Mouse (Mus musculus) neural tube, embryonic 14.5 days (tissue): ENCODE results near the gene Corin. TPM values are rescaled to one million over a fixed set of nuclear protein-coding genes. Genes with fewer than 3 reads are reported as not detected.

Source experiments
- ATAC-seq: fragments of 200-750 bp; cut with Nextera tagmentation; 2 replicates; pipeline ENCODE4 v1.8.0; 2017; ENCODE audit warnings: low read depth, mild to moderate bottlenecking, moderate TSS enrichment, moderate library complexity
- H3K27ac ChIP-seq: fragments of 300-500 bp; sonication (generic); 2 replicates; pipeline ENCODE4 v1.5.1; 2014; ENCODE audit warnings: low read depth, mild to moderate bottlenecking, control low read depth, low read length, moderate library complexity, mixed read lengths
- H3K27me3 ChIP-seq: fragments of 300-500 bp; sonication (generic); 2 replicates; pipeline ENCODE4 v1.6.1; 2014; ENCODE audit warnings: low read length; ENCODE audit not compliant: control insufficient read depth, insufficient read depth
- H3K36me3 ChIP-seq: fragments of 300-500 bp; sonication (generic); 2 replicates; pipeline ENCODE4 v1.6.1; 2014; ENCODE audit warnings: low read length, mixed read lengths; ENCODE audit not compliant: control insufficient read depth, insufficient read depth
- H3K4me1 ChIP-seq: fragments of 300-500 bp; sonication (generic); 2 replicates; pipeline ENCODE4 v1.6.1; 2014; ENCODE audit warnings: low read length; ENCODE audit not compliant: control insufficient read depth, insufficient read depth
- H3K4me2 ChIP-seq: fragments of 300-500 bp; sonication (generic); 2 replicates; pipeline ENCODE4 v1.6.1; 2014; ENCODE audit warnings: mild to moderate bottlenecking, low read depth, low read length, control low read depth
- H3K4me3 ChIP-seq: fragments of 300-500 bp; sonication (generic); 2 replicates; pipeline ENCODE4 v1.5.1; 2014; ENCODE audit warnings: low read depth, low read length, control low read depth, mixed read lengths
- H3K9ac ChIP-seq: fragments of 300-500 bp; sonication (generic); replicated peaks from 2 replicates; pipeline ENCODE4 v1.6.1; 2014; ENCODE audit warnings: low read depth, mild to moderate bottlenecking, control low read depth, low read length, mixed read lengths
- H3K9me3 ChIP-seq: fragments of 300-500 bp; sonication (generic); 2 replicates; pipeline ENCODE4 v1.6.1; 2016; ENCODE audit warnings: low read length; ENCODE audit not compliant: control insufficient read depth
- WGBS: fragments of 180-500 bp; shearing (Covaris S2); extraction: QIAGEN DNeasy Blood & Tissue Kit; methylation state at CpG from one replicate; pipeline ENCODE4 v1.1.7; 2014; 5-methylcytosine and 5-hydroxymethylcytosine counted together
- polyA plus RNA-seq: library from polyadenylated mRNA; unstranded; fragments of >200 nt; fragmentation: Nextera tagmentation; extraction: Ambion mirVana; gene quantifications from 2 replicates; pipeline ENCODE4 v1.2.1, GENCODE M21; 2014

Gene Corin
- polyA plus RNA-seq, 1 experiment from 2014 or later: 1.2 TPM

DNA sequence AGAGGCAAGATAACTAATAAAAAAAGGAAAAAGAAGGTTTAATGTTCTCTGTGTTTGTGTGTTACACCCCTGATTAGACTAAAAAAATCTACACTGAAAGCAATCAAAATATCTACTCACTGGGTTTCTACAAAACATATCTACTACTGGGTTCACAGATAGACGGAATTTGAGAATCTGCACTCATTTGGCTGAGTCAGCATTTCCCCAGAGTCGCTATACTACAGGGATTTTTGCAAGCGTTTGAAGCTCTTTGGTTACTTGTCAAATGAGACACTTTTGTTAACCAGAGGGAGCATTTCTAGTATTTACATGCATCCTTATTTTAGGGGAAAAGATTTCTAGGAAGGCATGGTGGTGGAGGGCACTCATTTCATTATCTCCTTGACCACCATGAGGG, 136.3 kb downstream of the Corin start:
- H3K4me1 ChIP-seq: no peaks in the 10 kb centered on the region
- H3K27me3 ChIP-seq: no peaks in the 10 kb centered on the region
- WGBS: 84% methylated on average over 3 of the region's 3 CpGs
- H3K27ac ChIP-seq: no peak overlapping the region
- no peaks in the 10 kb centered on the region for H3K36me3 ChIP-seq
- H3K4me3 ChIP-seq: no peak overlapping the region
- H3K4me2 ChIP-seq: no peak overlapping the region
- no peak overlapping the region for H3K9ac ChIP-seq
- ATAC-seq: no peak
- H3K9me3 ChIP-seq: no peaks in the 10 kb centered on the region

DNA sequence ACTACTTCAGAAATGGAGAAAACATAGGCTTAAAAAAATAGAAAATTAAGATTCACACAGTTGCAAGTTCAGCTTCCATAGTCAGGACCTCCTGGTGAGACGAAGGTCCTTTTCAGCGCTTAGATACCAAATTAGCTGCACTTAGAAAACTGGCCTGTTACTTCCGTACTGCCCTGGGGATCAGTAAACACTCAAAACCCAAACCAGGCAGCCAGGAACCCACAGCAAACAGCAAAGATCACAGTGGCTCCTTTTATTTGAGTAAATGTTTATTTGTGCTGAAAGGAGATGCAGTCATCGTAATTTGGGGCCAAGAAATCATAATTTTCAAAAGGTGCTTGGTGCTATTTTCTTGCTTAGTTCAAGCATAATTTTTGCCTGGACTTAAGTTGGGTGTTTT, 138.5 kb downstream of the Corin start:
- no peaks in the 10 kb centered on the region for H3K9me3 ChIP-seq
- ATAC-seq: no peak

DNA sequence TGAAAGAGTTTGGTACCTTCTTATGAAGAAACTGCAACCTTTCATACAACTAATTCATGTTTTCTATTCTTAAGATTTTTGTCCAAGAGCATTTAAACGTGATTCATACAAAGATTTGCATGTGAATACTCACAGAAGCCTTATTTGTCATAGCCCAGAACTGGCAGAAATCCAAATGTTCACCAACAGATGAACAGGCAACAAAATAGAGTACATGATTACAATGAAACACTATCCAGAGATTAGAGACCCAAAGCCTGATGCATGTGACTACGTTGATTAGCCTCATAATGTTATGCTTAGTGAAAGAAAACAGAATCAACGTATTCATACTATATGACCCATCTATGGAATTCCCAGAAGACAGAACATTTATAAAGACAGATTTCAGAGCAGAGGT, 140.4 kb downstream of the Corin start:
- no peaks in the 10 kb centered on the region for H3K4me1 ChIP-seq
- no peak for ATAC-seq
- H3K27me3 ChIP-seq: no peaks in the 10 kb centered on the region
- no peaks in the 10 kb centered on the region for H3K36me3 ChIP-seq
- no peaks in the 10 kb centered on the region for H3K9me3 ChIP-seq
- H3K9ac ChIP-seq: no peak overlapping the region
- 65% methylated on average over 3 of the region's 3 CpGs for WGBS
- H3K4me2 ChIP-seq: no peak overlapping the region
- H3K27ac ChIP-seq: no peak overlapping the region
- no peak overlapping the region for H3K4me3 ChIP-seq

More for the DNA sequence above, 138.5 kb downstream of the Corin start:
- H3K36me3 ChIP-seq: no peaks in the 10 kb centered on the region
- no peaks in the 10 kb centered on the region for H3K27me3 ChIP-seq
- H3K4me3 ChIP-seq: no peak overlapping the region
- 81% methylated on average over 4 of the region's 4 CpGs for WGBS
- H3K9ac ChIP-seq: no peak overlapping the region
- no peak overlapping the region for H3K27ac ChIP-seq
- no peak overlapping the region for H3K4me2 ChIP-seq
- no peaks in the 10 kb centered on the region for H3K4me1 ChIP-seq

DNA sequence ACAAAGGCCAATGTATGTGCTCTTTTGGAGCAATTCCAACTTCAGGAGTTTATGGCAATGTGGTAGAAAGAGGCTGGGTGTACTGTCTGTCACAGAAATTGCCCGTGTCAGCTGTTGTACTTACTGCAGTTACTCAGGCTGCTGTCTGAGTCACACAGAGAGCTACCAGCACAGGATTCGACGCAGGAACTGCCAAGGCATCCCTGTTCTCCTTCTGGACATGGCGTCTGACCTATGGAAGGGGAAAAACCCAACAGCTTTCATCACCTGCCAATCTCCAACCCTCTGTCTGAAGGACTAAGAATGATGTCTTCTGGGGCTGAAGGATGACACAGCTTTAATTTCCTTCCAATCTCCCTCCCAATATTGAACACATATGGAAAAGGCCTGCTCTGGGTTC, 150.5 kb downstream of the Corin start:
- no peaks in the 10 kb centered on the region for H3K9me3 ChIP-seq
- H3K4me3 ChIP-seq: no peak overlapping the region
- WGBS: 82% methylated on average over 4 of the region's 4 CpGs
- no peak for ATAC-seq
- H3K4me1 ChIP-seq: no peaks in the 10 kb centered on the region
- no peak overlapping the region for H3K9ac ChIP-seq
- no peak overlapping the region for H3K4me2 ChIP-seq
- H3K36me3 ChIP-seq: no peaks in the 10 kb centered on the region
- H3K27ac ChIP-seq: no peak overlapping the region
- no peaks in the 10 kb centered on the region for H3K27me3 ChIP-seq

DNA sequence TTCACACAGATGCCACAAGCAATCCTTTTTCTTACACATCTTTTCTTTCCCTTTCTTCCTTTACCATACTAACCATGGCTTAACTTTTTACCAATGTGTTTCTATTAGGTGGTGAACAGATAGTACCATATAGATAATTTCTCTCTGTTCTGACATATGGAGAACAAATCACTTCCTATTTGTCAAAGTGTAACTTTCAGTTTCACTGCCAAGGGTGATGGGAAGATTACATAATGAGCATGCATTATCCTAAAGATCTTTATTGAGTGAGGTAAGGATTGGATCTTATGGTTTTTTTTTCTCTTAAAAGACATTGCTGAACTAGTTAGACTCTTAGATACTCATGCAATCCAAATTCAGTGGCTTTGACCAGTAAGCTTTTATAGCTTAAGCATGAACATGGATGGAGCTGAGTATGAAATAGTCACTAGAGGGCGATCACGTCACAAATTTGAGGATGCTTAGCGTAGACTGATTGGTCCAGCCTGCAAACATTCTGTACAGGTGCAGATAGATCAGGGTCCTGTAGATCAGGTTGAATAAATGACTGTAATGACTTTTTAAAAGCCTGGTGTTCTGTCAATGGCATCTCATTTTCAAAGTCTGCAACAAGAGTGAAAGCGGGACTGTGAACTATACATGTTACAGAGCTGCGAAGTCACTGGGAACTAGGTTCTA, 154.1 kb downstream of the Corin start:
- H3K36me3 ChIP-seq: no peaks in the 10 kb centered on the region
- H3K4me2 ChIP-seq: no peak overlapping the region
- 36% methylated on average over 5 of the region's 5 CpGs for WGBS
- H3K27me3 ChIP-seq: no peaks in the 10 kb centered on the region
- H3K9me3 ChIP-seq: no peaks in the 10 kb centered on the region
- H3K9ac ChIP-seq: no peak overlapping the region
- no peak overlapping the region for H3K27ac ChIP-seq
- H3K4me1 ChIP-seq: no peaks in the 10 kb centered on the region
- ATAC-seq: peak; percentile 93
- H3K4me3 ChIP-seq: no peak overlapping the region

DNA sequence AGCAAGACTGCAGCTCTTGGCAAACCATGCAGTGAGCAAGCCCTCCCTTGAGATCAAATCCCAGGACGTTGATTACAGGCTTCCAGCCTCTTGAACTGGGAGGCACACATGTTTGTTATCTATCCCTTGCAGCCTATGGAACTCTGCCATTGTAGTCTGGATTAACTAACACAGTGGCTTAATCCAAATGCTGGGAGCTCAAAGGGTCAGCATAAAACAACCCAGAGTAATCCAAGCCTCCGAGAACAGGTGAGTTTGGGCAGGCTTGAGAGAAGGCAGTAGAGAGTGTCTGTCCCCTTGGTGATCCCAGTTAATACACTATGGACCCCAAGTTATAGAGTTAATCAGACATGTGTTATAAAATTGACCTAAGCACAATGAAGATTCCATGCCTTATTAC, 155.7 kb downstream of the Corin start:
- 59% methylated on average over 2 of the region's 2 CpGs for WGBS
- H3K4me2 ChIP-seq: no peak overlapping the region
- H3K9me3 ChIP-seq: no peaks in the 10 kb centered on the region
- H3K36me3 ChIP-seq: no peaks in the 10 kb centered on the region
- H3K4me3 ChIP-seq: no peak overlapping the region
- no peak overlapping the region for H3K27ac ChIP-seq
- no peaks in the 10 kb centered on the region for H3K27me3 ChIP-seq
- no peak for ATAC-seq
- no peak overlapping the region for H3K9ac ChIP-seq
- H3K4me1 ChIP-seq: no peaks in the 10 kb centered on the region

DNA sequence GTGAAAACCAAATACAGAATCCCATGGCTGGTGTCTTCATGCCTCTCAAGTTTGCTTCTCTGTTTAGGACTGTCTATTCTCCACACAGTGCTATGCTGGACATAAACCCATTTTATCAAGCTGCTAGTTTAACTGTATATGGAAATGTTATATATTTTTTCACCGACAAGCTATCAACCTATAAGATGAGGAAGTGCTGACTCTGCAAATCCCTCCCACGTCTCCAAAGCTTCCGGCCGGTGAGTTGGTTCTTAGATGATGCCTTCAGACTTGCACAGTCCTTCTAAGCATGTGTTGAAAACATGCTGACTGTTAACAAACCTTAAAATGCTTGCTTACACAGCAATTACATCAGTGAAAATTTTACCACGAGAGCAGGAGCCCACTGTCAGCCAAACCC, 168.4 kb downstream of the Corin start:
- Histone ChIP-seq H3K4me2 (no peak overlapping the region), H3K4me3 (no peak overlapping the region), H3K9me3 (no peaks in the 10 kb centered on the region), H3K36me3 (no peaks in the 10 kb centered on the region), H3K4me1 (no peaks in the 10 kb centered on the region), H3K9ac (no peak overlapping the region), H3K27me3 (no peaks in the 10 kb centered on the region), H3K27ac (no peak overlapping the region)
- no peak for ATAC-seq
- 84% methylated on average over 5 of the region's 5 CpGs for WGBS

DNA sequence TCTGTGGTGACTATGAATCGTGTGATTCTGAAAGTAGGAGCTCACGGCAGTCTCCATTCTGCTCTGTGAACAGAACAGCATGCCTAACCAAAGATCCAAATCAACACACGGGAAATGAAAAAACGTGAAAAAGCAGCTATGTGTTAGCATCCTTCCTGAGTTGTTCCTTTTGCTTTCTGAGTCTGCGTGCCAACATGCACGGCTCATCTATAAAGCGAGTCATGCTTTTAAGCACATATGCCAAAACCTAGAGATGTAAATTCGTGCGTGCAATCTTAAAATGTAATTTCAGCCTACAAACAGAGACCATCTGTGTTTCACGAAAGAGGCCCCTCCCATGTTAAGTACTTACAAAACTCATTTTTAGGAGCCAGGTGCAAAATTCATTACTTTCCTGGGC, 171.4 kb downstream of the Corin start:
- Histone ChIP-seq H3K27me3 (no peaks in the 10 kb centered on the region), H3K4me2 (no peak overlapping the region), H3K4me3 (no peak overlapping the region), H3K4me1 (no peaks in the 10 kb centered on the region), H3K36me3 (no peaks in the 10 kb centered on the region), H3K27ac (no peak overlapping the region), H3K9me3 (no peaks in the 10 kb centered on the region), H3K9ac (no peak overlapping the region)
- no peak for ATAC-seq
- WGBS: 90% methylated on average over 10 of the region's 10 CpGs

DNA sequence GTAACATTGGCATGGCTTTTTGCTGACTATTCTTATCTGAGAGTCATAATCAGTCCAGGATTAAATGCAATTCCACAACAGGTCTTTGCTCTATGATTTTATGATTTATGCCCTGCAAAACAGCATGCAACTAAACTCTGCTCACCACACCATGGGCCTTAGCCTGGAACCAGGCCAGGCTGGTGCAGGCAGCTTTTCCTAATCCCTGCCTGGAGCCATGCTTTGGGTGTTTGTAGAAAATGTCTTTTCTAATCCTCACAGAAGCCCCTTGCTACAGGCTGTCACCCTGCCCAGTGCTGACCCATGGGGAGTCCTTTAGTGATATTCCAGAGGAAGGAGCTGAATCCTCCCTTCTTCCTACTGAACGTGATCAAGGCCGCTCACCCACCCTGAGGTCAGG, 173.1 kb downstream of the Corin start:
- Histone ChIP-seq H3K36me3 (no peaks in the 10 kb centered on the region), H3K4me3 (no peak overlapping the region), H3K27me3 (no peaks in the 10 kb centered on the region), H3K4me1 (no peaks in the 10 kb centered on the region), H3K27ac (no peak overlapping the region), H3K4me2 (no peak overlapping the region), H3K9ac (no peak overlapping the region), H3K9me3 (no peaks in the 10 kb centered on the region)
- no peak for ATAC-seq
- 68% methylated on average over 2 of the region's 2 CpGs for WGBS
